Comparison of ENCODE assay signal across 9 mouse cellular contexts in genomic region chr11:104232141-104233061, GRCm38 (mm10). TPM values are rescaled to one million over a fixed set of nuclear protein-coding genes. Genes with fewer than 3 reads are reported as not detected.
A peak's percentile ranks its signal among the peaks of the same experiment; 100 is the strongest.
DNase-seq lines count a peak whose midpoint lies in the region; ATAC-seq and TF ChIP-seq lines count a peak whose summit lies in the region.
"Had no signal": no experiment of that assay in that cellular context is flagged by ENCODE, and none has a peak within 500 bp of the region (broad histone marks: within the 10 kb centered on the region; RNA-seq: fewer than 3 reads in every experiment).

No protein-coding gene starts in this region.

- WGBS in cerebellum, adult 2 months = under 1% methylated on average over 72 of the region's 72 CpGs
- WGBS in midbrain, embryonic 13.5 days = under 1% methylated on average over 71 of the region's 72 CpGs
- under 1% methylated on average over 62 of the region's 72 CpGs for WGBS in stomach, postnatal 0 days

- TF ChIP-seq CTCF in cerebellum, adult 2 months (IDR thresholded peaks at IDR 0.05; ENCODE audit: borderline replicate concordance, insufficient read depth, low read depth, low read length) = no peak
- TF ChIP-seq CTCF in stomach, postnatal 0 days (IDR thresholded peaks at IDR 0.05; ENCODE audit: low read depth) = peak; percentile 28; the same call in 1 of the 2 replicates

- DNase-seq in CD4-positive, CD25-positive, alpha-beta regulatory T cell, adult 2 months (ENCODE audit: low read depth, low spot score) = peak; percentile 10
- peak; percentile 79 to 81 for DNase-seq in cerebellum, adult 2 months
- peak; percentile 19 for DNase-seq in induced T-regulatory cell, adult 2 months (ENCODE audit: low read depth)
- DNase-seq in left cerebral cortex, postnatal 14 days (ENCODE audit: low spot score in 2 of 2) = peak; percentile 75 to 77
- peak; percentile 38 for DNase-seq in stomach, postnatal 0 days (ENCODE audit: low spot score)

- no peaks in the 10 kb centered on the region for H3K9me3 ChIP-seq in midbrain, embryonic 13.5 days
- no peaks in the 10 kb centered on the region for H3K9me3 ChIP-seq in stomach, postnatal 0 days (ENCODE audit: control insufficient read depth, low read length)

- H3K27ac ChIP-seq in cerebellum, adult 2 months (ENCODE audit: insufficient read depth, low read length) = peak overlapping the region; percentile 95
- peak overlapping the region; percentile 98 for H3K27ac ChIP-seq in midbrain, embryonic 13.5 days
- H3K27ac ChIP-seq in stomach, postnatal 0 days (replicated peaks) = no peak overlapping the region

- peaks cover 17% of the 10 kb centered on the region for H3K4me1 ChIP-seq in cerebellum, adult 2 months (ENCODE audit: control insufficient read depth, insufficient read depth, low read length)
- H3K4me1 ChIP-seq in midbrain, embryonic 13.5 days (replicated peaks) = peaks cover 48% of the 10 kb centered on the region
- H3K4me1 ChIP-seq in stomach, postnatal 0 days (replicated peaks; ENCODE audit: control insufficient read depth, insufficient read depth) = peaks cover 3% of the 10 kb centered on the region; the same call in 1 of the 2 replicates

- no peak for TF ChIP-seq POLR2A in cerebellum, adult 2 months (IDR thresholded peaks at IDR 0.05; ENCODE audit: borderline replicate concordance, insufficient read depth, low read length)

- H3K27me3 ChIP-seq in cerebellum, adult 2 months (ENCODE audit: control insufficient read depth, insufficient read depth, low read length) = no peaks in the 10 kb centered on the region
- peaks cover 45% of the 10 kb centered on the region for H3K27me3 ChIP-seq in midbrain, embryonic 13.5 days
- peaks cover 14% of the 10 kb centered on the region; the same call in 1 of the 2 replicates for H3K27me3 ChIP-seq in stomach, postnatal 0 days (ENCODE audit: control insufficient read depth, insufficient read depth, low read length)

- peak overlapping the region; percentile 90 for H3K4me3 ChIP-seq in cerebellum, adult 2 months (replicated peaks; ENCODE audit: insufficient read depth, low read depth, low read length)
- peak overlapping the region; percentile 80 for H3K4me3 ChIP-seq in midbrain, embryonic 13.5 days (replicated peaks)
- H3K4me3 ChIP-seq in stomach, postnatal 0 days (ENCODE audit: low read depth, low read length) = peak overlapping the region; percentile 66

- intact Hi-C loops in left cerebral cortex, postnatal 14 days (cut with DNase I) = loop anchor here (10.0 kb wide), 1 partner anchor 212 kb away; no protein-coding TSS in a partner anchor

- ATAC-seq in CD4-positive, CD25-positive, alpha-beta regulatory T cell, adult 4 months = no peak
- ATAC-seq in frontal cortex, adult (ENCODE audit: low TSS enrichment) = peak; percentile 11; the same call in 1 of the 2 replicates
- peak; percentile 62 for ATAC-seq in midbrain, embryonic 13.5 days
- ATAC-seq in stomach, postnatal 0 days (ENCODE audit: low FRiP score, low TSS enrichment) = no peak

- peak overlapping the region; percentile 95 for H3K9ac ChIP-seq in midbrain, embryonic 13.5 days (replicated peaks)
- no peak overlapping the region for H3K9ac ChIP-seq in stomach, postnatal 0 days (ENCODE audit: low read length)

- no peaks in the 10 kb centered on the region for H3K36me3 ChIP-seq in midbrain, embryonic 13.5 days
- no peaks in the 10 kb centered on the region for H3K36me3 ChIP-seq in stomach, postnatal 0 days (ENCODE audit: control insufficient read depth, insufficient read depth, low read length)

- peak overlapping the region; percentile 79 for H3K4me2 ChIP-seq in midbrain, embryonic 13.5 days (replicated peaks)
- H3K4me2 ChIP-seq in stomach, postnatal 0 days (replicated peaks; ENCODE audit: low read depth) = peak overlapping the region; percentile 100

- no peak for TF ChIP-seq EP300 in stomach, postnatal 0 days (optimal IDR thresholded peaks at IDR 0.05)

RNA-seq across cellular contexts. Expression of gene Mapt, which starts 1.2 kb away (rescaled TPM):
- polyA plus RNA-seq in CD4-positive, CD25-positive, alpha-beta regulatory T cell, adult 4 months (2017; shearing (Covaris generic)) = under 1 TPM; 0.11 to 0.34 TPM
- polyA plus RNA-seq in cerebellum, adult 2 months (2012; rRNA removed) = 273 and 275 TPM in 2 replicates
- total RNA-seq in left cerebral cortex, postnatal 14 days (2021) = 100 to 1,000 TPM; 324 to 330 TPM
- polyA plus RNA-seq in midbrain, embryonic 13.5 days (2015; fragmentation: Nextera tagmentation; extraction: Ambion mirVana) = 537 and 610 TPM in 2 replicates
- 6.8 and 8.2 TPM in 2 replicates for polyA plus RNA-seq in stomach, postnatal 0 days (2015; fragmentation: Nextera tagmentation; extraction: Ambion mirVana)

RNA-seq across cellular contexts. Expression of gene Sppl2c, which starts 46.3 kb away (rescaled TPM):
- not detected for polyA plus RNA-seq in CD4-positive, CD25-positive, alpha-beta regulatory T cell, adult 4 months (2017; shearing (Covaris generic))
- polyA plus RNA-seq in cerebellum, adult 2 months (2012; rRNA removed) = not detected in 2 replicates
- total RNA-seq in left cerebral cortex, postnatal 14 days (2021) = not detected
- not detected in 2 replicates for polyA plus RNA-seq in midbrain, embryonic 13.5 days (2015; fragmentation: Nextera tagmentation; extraction: Ambion mirVana)
- not detected in 2 replicates for polyA plus RNA-seq in stomach, postnatal 0 days (2015; fragmentation: Nextera tagmentation; extraction: Ambion mirVana)
- total RNA-seq: gastrocnemius, adult 8-10 months had no signal

Comparison
In these comparisons a context has a peak if more than half of its experiments do, and no peak if none do; other contexts are left out.
1. DNase-seq: peak in every context shown above with its lines; median percentile 80 in cerebellum, adult 2 months; 76 in left cerebral cortex, postnatal 14 days; 38 in stomach, postnatal 0 days; 19 in induced T-regulatory cell, adult 2 months; 10 in CD4-positive, CD25-positive, alpha-beta regulatory T cell, adult 2 months.
2. ATAC-seq: peak in frontal cortex, adult (single experiment) and midbrain, embryonic 13.5 days (single experiment); none in CD4-positive, CD25-positive, alpha-beta regulatory T cell, adult 4 months (single experiment) and stomach, postnatal 0 days (single experiment).
3. RNA of gene Mapt, which starts 1.2 kb away (polyA plus RNA-seq): 537 to 610 TPM in midbrain, embryonic 13.5 days and 273 to 275 TPM in cerebellum, adult 2 months; 6.8 to 8.2 TPM in stomach, postnatal 0 days and 0.11 to 0.34 TPM in CD4-positive, CD25-positive, alpha-beta regulatory T cell, adult 4 months; every median in the first group is over 10 times any median in the second.
4. Peak in every context shown above with its lines, with median percentiles within 50 percentile points of each other: H3K4me3 ChIP-seq.